Mouse (Mus musculus) Muller cell, postnatal 12 days (primary cell): ENCODE data around the gene Zfp735.

Experiments used
- DNase-seq: peaks from one replicate; pipeline ENCODE4 v3.0.0-alpha.2; 2015; ENCODE audit errors: inconsistent ontology term

Zfp735 gene

DNA sequence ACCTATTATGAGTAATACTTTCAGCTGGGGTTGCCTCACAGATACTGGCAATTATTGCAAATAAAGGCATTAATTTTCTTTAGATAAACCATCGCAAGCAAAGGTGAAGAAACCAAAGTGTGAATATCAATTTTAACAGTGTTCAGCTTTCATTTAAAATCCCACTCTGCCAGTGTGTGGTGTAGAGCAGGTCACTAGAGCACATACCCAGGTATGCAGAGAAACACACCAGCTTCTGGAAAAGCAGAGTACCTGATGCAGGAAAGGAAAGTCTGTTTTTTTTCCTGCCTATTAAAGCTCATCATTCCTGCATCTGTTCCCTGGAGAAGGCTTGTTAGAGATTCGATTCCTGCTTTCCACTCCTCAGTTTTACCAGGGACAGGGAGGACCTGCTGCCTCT is at the start of gene Zfp735:
TSS of gene Zfp735 (plus strand) at position 301 of the 400 bp plus-strand sequence.
- DNase-seq, result no peak

GRCm38 (mm10) chr11:73759115-73759514 is 70.5 kb downstream of the Zfp735 start:
- no peak for DNase-seq
